Mouse (Mus musculus): ENCODE measurements around the gene Foxn1. TPM values are rescaled to one million over a fixed set of nuclear protein-coding genes. Genes with fewer than 3 reads are reported as not detected.
A peak's percentile ranks its signal among the peaks of the same experiment; 100 is the strongest.

The Foxn1 gene
- total RNA-seq, 2 experiments from 2014 or later: not detected

DNA sequence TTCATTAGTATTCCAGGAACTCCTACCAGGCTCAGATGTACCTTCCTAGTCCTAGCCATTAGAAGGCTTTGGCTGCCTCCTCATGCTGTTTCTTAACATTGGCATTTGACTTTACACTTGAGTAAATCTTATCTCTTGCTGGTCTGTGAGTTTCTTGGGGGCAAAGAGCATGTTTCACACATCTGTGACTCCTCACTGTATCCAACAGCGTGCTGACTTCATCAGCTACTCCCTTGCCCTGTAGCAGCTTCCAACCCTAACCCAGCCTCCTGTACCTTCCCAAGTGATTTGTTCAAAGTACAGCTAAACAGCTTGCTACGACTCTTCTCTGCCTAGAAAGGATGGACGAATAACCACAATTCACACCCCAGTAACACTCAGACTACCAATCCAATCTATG is 15.1 kb upstream of the Foxn1 start:
- intact Hi-C loops (cut with DNase I): no loop called here
- DNase-seq: no peak

GRCm38 (mm10) chr11:78400936-78401335 is 14.6 kb upstream of the Foxn1 start:
- intact Hi-C loops (cut with DNase I): no loop called here
- DNase-seq: no peak

- intact Hi-C loops (cut with DNase I): no loop called here
- peak; percentile 68 to 85 for DNase-seq
Measured at GRCm38 (mm10) chr11:78399680-78400079, 13.3 kb upstream of the Foxn1 start.

GRCm38 (mm10) chr11:78398212-78398611 is 11.9 kb upstream of the Foxn1 start:
- no peak for DNase-seq
- intact Hi-C loops (cut with DNase I): no loop called here

- DNase-seq: peak; percentile 63 to 75
- intact Hi-C loops (cut with DNase I): loop anchor here (1.0 kb wide), 1 partner anchor 37 kb away; no protein-coding TSS in a partner anchor
Measured at GRCm38 (mm10) chr11:78397397-78397796, 11.0 kb upstream of the Foxn1 start.

DNA sequence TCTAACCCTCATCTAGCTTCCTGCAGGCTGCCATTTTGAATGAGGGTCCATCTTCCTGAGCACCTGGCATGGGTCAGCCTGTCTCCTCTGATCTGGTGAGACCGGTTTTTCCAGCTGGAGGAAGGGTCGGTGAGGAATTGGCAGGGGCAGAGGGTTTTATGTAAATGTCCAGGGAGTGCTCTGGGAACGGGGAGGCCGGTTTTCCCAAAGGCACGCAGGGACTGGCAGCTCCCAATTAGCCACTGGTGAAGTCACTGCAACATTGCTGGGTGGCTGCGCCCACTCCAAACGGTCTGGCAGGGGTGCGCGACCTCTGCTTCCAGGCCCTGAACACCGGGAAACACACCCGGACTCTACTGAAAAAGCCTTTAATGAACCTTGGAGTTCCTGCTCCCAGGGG is 10.6 kb upstream of the Foxn1 start:
- DNase-seq: no peak
- intact Hi-C loops (cut with DNase I): loop anchor here (1.0 kb wide), 1 partner anchor 37 kb away; no protein-coding TSS in a partner anchor

- intact Hi-C loops (cut with DNase I): no loop called here
- no peak for DNase-seq
Measured at GRCm38 (mm10) chr11:78392728-78393127, 6.4 kb upstream of the Foxn1 start.

- DNase-seq: no peak
- intact Hi-C loops (cut with DNase I): no loop called here
Measured at GRCm38 (mm10) chr11:78385776-78386175, 582 bp downstream of the Foxn1 start.

GRCm38 (mm10) chr11:78382701-78383100 is 3.7 kb downstream of the Foxn1 start:
- intact Hi-C loops (cut with DNase I): no loop called here
- DNase-seq: no peak

GRCm38 (mm10) chr11:78382286-78382685 is 4.1 kb downstream of the Foxn1 start:
- no peak for DNase-seq
- intact Hi-C loops (cut with DNase I): no loop called here

- intact Hi-C loops (cut with DNase I): no loop called here
- DNase-seq: no peak
Measured at GRCm38 (mm10) chr11:78380996-78381395, 5.4 kb downstream of the Foxn1 start.

- intact Hi-C loops (cut with DNase I): no loop called here
- no peak for DNase-seq
Measured at GRCm38 (mm10) chr11:78380351-78380750, 6.0 kb downstream of the Foxn1 start.

DNA sequence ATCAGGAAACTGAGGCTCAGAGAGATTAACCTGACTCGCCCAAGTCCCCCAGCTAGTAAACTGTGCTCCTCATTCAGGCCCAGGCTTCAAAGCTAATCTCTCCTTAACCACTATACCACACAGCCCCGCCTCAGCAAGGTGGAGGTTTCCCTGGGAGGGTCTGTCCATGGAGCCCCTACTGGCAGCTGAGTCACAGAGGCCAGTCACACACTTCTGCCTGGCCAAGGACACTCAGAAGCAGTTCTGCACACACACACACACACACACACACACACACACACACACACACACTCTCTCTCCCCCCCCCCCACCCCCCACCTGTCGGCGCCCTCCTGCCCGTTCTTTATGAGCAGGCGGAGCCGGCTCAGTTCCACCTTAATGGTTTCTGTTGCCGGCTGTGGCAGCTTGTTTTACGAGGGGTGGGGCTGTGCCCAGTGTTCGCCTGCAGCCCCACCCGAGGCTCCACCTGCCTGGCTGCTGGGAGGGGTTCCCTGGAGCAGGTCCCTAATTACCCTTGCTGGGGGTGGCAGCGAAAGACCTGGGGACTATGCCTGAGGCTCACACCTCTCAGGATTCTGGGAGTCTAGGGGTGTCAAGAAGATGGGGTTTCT is 8.7 kb downstream of the Foxn1 start:
- intact Hi-C loops (cut with DNase I): no loop called here
- DNase-seq: no peak

- no peak for DNase-seq
- intact Hi-C loops (cut with DNase I): no loop called here
Measured at GRCm38 (mm10) chr11:78374147-78374546, 12.2 kb downstream of the Foxn1 start.

DNA sequence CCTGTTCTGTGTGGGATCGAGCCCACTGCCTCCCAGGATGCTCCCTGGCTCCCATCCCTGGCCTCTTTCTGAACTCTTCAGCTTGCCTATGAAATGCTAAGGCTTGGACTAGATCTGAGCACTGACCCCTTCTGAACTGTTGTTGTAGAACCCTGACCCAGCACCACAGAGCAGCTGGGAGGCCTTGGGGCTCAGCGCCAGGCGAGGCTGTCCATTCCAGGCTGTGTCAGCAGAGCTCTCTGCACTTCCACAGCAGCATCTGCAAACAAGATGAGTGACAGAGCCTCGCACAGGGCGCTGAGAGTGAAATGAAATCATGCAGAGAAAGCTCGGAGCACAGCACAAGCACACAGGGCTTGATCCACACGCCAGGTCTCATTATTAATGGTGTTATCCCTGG is 13.7 kb downstream of the Foxn1 start:
- intact Hi-C loops (cut with DNase I): no loop called here
- peak; percentile 33 to 46 for DNase-seq

GRCm38 (mm10) chr11:78372166-78372565 is 14.2 kb downstream of the Foxn1 start:
- intact Hi-C loops (cut with DNase I): no loop called here
- DNase-seq: no peak

DNA sequence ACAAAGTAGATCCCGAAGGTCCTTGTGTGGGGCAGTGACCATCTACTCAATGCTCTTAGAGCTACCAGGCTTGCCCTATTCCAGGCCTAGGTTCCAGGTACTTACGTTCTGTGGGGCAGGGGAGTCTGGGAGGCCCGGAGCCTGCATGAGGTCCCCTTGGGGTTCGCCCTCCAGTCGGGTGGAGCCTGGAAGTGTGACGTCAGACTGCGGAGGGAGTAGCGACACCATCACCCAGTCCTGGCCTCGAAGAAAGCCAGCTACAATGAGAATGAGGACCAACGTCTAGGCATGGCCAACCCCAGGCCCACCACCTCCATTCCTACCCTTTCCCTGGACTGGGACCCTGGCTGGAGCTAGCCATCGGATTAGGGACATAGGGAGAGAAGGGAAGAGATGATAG is 14.6 kb downstream of the Foxn1 start:
- intact Hi-C loops (cut with DNase I): no loop called here
- no peak for DNase-seq

- intact Hi-C loops (cut with DNase I): no loop called here
- DNase-seq: no peak
Measured at GRCm38 (mm10) chr11:78370389-78370788, 16.0 kb downstream of the Foxn1 start.

DNA sequence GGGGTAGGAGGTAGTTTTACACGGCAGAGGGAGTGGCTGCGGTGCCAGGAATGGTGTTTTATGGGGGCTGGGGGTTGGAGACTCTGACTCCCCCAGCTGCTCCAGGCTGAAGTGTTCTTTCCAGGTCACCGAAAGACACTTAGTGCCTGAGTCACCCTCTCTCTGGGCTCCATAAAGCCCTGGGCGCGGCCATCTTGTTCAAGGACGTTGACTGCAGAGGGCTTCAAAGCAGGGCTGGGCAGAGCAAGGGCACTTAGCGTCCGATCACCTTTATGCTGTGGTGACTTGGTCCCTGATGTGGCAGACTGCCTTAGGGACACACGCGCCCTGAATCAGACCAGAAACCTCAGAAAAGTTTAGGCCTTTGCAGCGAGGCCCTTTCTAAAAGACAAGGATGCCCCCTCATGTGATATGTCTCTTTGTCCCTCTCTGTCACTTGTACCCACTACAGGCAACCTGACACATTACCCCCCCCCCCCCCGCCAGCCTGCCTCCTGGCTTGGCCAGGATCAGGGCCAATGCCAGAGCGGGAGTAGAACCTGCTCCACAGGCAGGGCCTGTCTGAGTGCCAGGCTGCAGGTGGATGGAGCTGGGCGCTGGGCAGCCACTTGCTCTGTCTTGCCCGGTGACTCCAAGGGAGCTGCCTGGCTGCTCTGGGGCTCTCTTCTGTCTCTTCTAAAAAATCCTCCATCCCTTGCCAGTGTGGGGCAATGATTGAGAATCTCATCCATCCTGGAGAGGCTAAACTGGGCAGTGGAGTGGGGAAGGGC is 18.7 kb downstream of the Foxn1 start:
- DNase-seq: no peak
- intact Hi-C loops (cut with DNase I): no loop called here

DNA sequence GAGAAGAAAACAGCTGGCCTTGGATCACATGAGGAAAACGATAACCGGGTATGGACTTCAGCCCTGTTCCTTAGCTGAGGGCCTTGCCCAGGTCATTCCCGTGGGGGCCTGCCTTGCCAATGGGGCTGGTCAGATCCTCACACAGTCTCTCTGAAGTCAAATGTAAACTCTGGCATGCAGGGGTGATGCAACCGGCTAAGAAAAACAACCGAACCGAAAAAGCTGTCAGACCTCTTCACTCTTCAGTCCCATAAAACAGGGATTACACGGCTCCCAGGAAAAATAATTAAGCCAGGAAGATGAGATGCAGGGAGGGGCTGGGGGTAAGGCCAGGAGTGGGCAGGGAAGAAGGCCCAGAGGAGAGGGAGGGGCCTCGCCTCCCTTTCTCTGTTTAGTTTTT is 22.3 kb downstream of the Foxn1 start:
- intact Hi-C loops (cut with DNase I): no loop called here

GRCm38 (mm10) chr11:78363309-78364007 is 22.9 kb downstream of the Foxn1 start:
- no peak for DNase-seq
- intact Hi-C loops (cut with DNase I): no loop called here

More for the DNA sequence above, 22.3 kb downstream of the Foxn1 start:
- no peak for DNase-seq

- intact Hi-C loops (cut with DNase I): loop anchor here (1.0 kb wide), 1 partner anchor 37 kb away; no protein-coding TSS in a partner anchor
- no peak for DNase-seq
Measured at GRCm38 (mm10) chr11:78360789-78361131, 25.6 kb downstream of the Foxn1 start.
